Mouse (Mus musculus): ENCODE measurements around the gene Bcl6.

The Bcl6 gene

DNA sequence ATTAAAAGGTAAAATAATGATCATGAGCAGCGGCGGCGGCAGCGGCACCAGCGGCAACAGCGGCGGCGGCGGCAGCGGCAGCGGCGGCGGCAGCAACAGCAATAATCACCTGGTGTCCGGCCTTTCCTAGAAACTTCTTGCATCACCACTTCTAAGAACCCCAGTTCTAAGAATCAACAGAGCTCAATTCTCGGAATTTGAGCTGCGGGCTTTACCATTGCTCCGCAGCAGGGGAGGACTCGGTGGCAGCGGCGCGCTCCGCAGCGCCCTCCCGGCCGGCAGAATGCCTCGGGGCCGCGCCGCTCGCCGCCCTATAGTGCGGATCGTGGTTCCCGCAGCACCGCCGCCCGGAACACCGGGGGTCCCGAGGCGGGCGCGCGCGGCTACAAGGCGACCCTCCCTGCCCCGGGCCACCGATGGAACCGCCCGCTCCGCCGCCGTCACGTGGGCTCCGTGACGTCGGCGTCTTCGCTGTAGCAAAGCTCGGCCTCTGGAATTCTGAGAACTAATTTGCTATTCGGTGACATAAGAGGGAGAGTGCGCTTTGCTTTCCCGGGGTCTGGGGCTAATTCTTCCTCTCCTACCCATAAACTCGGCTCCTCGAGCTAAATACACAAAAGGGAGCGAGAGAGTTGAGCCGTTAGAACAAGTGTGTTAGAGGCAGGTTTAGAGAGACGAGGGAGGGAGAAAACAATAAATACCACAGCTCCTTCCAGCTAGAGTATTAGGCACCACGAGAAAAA, at the start of gene Bcl6, which contains the start of gene Gm37419:
Gene Bcl6 (minus strand): TSS at position 387 of the 743 bp plus-strand sequence.
Gene Gm37419 (plus strand): TSS at position 17 of the 743 bp plus-strand sequence.
- peak; percentile 65 for DNase-seq (ENCODE audit: low read depth, low spot score)

DNA sequence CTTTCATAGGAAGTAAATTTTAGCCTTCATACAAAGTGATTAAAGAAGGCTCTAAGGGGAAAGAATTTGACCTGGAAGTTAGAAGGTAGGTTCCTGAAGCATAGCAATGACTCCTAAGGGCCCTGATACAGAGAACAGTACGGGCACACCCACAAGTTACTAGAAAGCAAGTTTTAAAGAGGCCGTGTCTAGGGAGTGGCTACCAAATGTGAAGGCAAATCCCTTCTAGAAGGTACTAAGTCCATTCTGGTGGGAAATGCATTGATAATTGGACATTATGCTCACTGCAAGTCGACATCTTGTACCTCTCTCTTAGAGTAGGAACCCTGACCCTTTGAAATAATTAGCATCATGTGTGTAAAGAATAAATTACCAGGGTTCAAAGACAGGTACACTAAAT, 47.7 kb upstream of the Bcl6 start:
- no peak for DNase-seq (ENCODE audit: low read depth, low spot score)

DNA sequence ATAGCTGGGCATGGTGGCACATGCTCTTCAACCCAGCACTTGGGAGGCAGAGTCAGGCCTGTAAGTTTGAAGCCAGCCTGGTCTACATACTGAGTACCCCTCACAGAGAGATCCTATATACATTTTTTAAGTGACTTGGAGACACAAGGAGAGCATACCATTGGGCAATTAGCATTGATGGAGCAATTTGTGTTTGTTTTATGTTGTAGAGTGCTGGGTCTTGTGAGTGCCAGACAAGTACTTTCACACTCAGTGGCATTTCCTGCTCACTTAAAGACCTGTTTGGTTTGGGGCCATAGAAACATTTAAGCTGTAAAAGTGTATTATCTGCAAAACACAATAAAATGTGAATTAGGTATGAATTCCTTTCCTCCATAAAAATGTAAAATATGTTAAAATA, 47.1 kb upstream of the Bcl6 start:
- DNase-seq (ENCODE audit: low read depth, low spot score): no peak

DNA sequence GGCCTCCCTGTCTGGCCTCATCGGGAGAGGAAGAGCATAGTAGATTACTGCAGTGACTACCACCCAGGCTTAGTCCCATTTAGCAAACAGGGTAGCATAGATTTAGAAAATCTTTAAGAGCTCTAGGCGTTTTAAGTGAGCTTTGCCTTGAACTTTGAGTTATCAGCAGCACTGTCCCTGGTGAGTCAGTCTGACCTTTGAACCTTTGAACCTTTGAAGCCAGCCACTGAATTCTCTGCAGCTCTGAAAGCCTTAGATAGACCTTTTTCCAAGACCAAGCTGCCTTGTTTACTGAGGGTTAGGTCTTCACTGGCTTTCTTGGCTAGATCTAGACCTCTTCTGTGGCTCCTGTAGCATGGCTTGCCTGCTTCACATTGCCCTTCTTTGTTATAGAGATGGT, 45.8 kb upstream of the Bcl6 start:
- DNase-seq (ENCODE audit: low read depth, low spot score): no peak

DNA sequence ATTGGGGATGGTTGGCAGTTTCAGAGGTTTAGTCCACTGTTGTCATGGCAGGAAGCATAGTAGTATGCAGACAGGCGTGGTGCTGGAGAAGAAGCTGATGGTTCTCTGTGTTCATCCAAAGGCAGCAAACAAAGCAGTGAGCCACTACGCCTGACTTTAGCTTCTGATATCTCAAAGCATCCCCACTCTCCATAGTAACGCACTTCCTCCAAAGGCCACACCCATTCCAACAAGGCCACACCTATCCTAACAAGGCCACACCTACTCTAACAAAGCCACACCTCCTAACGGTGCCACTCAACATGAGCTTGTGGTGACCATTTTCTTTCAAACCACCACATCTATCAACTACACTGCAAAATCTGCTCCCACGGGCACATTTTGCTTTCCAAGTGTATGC, 44.6 kb upstream of the Bcl6 start:
- no peak for DNase-seq (ENCODE audit: low read depth, low spot score)

DNA sequence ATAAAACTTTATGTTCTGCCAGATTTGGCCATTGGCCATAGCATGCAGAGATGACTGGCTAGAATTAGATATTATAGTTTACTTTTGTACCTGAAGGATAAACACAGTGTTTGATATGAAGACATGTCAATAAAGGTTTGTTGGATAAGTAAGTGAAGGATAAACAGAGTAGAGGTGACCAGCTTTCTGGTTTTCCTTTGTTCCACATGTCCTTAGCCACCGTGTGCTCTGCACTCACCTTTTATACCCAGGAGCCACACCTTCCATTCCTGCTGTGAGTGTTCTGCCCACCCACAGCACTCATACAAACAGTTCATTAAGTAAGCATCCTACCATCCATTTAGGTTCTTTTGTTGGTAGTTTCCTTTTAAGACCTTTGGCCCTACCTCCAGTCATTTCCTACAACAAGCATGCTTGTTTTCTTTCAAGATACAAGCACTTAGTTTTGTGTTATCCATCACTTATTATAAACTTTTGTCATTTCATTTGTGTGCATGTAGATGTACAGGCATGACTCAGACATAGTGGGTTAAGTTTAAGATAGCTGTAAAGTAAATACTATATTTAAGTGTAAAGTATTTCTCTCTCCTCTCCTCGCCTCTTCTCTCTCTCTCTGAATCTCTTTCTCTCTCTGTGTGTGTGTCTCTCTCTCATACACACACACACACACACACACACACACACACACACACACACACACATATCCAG, 41.5 kb upstream of the Bcl6 start:
- DNase-seq (ENCODE audit: low read depth, low spot score): no peak

DNA sequence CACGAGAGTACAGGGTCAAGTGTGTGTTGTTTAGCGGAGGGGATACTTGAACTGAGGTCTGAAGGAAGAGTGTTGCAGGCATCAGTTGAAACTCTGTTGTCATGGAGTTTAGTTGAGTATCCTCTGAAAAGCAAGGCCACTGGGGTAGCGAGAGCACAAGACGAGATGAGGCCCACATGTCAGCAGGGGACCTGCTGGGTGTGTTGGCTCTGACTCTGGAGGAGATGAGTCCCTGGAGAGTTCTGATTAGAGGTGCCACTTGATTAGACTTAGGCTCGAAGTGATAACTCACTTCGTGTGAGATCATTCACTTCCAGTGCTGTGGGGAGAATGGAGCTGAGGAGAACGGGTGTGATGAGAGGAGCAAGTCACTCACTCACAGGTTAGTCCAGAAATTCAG, 36.8 kb upstream of the Bcl6 start:
- no peak for DNase-seq (ENCODE audit: low read depth, low spot score)

DNA sequence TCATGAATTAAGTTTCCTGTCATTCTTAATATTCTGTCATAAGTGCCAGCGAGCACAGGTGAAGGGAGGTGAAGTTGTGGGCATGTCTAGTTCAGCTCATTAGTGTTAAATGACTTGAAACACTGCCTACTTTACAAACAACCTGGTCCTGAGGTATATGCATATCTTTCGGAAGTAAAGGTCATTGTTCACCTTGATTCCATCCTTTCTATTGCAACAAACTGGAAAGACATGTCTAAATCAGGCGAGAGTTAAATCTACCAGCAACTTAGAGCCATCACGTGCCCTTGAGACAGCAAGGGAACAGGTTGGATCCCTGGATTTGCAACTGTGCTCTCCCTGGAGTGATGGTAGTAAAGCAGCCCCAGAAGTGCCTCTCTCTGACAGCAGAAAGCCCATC, 34.0 kb upstream of the Bcl6 start:
- no peak for DNase-seq (ENCODE audit: low read depth, low spot score)

DNA sequence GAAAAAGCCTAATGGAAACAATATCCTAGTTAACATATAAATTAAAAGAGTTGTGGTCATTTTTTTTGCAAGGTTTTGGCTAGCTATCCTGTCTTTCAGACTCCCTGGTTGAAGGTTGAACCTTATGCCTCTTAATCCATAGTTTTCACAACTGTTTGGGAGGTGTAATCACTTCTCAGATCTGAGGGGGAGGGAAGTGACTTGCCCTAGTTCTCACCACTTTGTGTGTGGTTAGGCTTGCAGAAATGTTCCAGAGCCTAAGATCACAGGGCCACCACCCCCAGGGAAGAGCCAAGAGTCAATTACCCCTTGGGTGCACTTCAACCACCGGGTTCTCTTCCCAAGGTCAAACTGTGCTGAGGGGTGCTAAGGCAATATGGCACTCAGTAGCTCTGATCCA, 33.1 kb upstream of the Bcl6 start:
- DNase-seq (ENCODE audit: low read depth, low spot score): no peak

DNA sequence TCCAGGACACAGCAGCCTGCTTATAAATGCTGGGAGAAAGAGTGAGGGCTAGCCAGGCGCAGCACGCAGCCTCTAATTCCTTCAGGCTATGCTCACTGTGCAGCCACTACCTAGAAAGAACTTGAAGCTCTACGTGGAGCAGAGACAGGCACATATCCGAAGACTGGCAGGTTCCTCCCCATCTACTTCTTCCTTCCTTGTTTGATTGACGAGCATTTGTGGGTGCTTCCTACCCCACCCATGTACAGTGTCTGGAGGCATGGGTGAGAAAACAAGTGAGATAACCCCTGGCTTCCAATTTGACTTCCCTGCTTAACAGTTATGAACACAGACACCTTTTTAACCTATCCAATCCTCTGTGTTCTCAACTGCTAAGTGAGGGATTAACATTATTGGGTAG, 28.1 kb upstream of the Bcl6 start:
- no peak for DNase-seq (ENCODE audit: low read depth, low spot score)

DNA sequence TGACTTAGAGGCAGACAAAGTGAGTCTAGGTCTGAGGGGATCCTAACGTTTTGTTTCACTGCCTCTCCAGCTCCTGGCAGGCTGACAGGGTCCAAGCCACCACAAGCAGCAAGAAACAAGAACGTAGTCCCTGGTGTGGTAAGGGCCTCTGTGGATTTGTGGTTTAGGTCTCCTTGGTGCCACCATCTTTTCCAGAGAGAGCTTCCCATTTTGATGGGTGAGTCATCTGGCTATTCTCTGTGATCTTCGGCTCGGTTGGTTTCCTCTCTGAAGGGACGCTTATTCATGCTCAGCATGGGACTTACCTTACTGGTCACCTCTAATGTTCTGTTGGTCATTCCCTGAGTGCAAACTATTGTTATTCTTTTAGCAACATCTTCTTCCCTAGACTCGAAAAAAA, 27.6 kb upstream of the Bcl6 start:
- DNase-seq (ENCODE audit: low read depth, low spot score): no peak

DNA sequence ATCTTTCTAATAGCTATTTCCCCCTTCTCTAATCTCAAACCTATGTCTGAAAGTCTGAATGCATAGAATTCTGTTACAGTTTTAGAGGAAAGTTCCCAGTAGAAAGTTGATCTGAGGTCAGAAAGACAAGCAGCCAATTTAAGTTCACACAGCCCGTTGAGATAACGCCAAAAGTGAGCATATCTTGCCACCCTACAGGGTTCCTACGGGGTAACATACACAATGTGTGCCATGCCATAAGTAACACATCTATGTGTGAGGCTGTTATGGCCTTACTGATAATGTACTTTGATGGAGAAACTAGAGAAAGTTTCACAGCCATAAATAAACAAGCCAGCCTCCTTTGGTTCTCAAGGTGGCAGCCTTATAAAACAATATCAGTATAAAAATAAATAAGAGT, 25.7 kb upstream of the Bcl6 start:
- DNase-seq (ENCODE audit: low read depth, low spot score): no peak

DNA sequence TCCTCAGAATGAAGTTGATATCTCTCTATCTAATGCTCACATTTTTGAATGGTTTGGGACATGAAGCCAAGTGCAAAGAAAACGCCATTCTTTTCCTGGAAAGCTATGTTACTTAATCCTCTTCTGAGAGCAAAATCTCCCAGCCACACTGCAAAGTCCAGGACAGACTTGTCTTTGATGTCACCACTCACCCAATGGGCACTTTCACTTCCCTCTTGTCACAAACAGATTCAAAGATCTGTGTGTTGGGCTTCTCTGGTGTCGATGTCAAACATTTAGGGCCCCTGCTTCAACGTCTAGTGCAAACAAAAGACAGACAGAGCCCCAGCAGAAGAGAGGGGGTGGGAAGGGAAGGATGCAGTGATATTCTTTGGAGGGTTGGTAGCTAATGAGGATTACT, 23.4 kb upstream of the Bcl6 start:
- DNase-seq (ENCODE audit: low read depth, low spot score): no peak

DNA sequence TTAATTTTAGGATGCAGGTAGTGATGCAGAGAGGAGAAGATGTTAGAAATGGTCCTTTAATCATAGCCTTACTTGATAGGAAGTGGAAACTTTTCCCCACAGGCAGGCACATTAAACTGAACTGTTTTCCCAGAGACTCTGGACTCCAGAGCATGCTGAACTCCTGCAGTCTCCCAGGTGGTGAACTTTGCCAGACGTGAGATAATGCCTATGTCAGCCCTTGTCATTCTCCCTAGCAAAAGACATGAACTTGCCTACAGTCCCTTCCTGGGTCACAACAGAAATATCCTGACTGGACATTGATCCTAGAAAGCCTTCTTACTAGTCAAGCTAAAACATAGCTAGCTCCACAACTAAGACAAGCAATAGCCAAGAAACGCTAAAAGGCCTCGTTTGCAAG, 22.7 kb upstream of the Bcl6 start:
- no peak for DNase-seq (ENCODE audit: low read depth, low spot score)

DNA sequence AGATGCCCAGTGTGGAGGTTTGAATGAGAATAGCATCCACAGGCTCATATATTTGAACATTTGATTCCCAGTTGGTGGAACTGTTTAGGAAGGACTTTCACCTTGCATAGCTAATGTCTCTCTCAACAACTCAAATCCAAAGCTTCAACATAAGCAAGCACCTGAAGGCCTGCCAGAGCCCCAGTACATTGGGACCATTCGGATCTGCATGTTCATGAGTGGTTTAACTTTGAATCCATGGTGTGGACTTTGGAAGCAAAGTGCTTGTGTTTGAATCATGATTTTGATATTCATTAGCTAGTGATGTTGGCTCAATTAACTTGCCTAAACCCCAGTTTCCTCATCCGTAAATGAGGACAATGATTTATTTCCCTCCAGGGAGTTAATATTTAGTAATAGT, 21.2 kb upstream of the Bcl6 start:
- no peak for DNase-seq (ENCODE audit: low read depth, low spot score)

DNA sequence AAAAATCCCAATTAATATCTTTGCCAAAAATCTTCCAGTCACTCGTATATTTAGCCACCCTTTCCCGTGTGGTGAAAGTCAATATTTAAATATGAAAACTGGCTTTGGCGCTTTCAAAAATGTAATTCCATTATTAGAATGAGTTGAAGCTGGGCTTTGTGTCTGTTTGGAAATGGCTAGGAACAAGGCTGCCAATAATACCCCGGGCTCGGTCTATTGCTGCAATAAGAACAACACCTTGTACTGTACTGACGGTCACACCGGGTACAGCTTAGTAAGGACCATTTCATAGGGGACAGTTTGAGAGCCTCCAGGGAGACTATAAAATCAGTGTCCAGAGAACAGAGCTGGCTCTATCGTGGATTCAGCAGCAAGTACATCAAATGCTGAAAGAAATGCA, 17.3 kb upstream of the Bcl6 start:
- no peak for DNase-seq (ENCODE audit: low read depth, low spot score)

DNA sequence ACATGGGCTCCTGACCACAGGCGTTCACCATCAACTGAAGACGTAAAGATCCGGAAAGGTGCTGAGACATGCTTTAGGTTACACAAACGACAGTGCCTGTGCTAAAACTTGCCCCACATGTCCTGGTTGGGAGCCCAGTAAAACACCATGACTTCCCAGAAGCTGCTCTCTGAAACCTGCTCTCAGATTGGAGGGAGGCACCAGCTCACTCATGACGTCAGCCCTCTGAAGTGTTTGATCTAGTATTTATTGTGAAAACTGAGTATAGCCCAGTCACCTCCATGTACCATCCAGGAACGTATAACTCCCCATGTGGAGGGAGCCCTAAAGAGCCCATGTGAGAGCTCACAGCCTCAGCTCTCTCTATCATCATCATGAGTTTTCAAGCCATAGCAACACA, 9.3 kb upstream of the Bcl6 start:
- DNase-seq (ENCODE audit: low read depth, low spot score): no peak

DNA sequence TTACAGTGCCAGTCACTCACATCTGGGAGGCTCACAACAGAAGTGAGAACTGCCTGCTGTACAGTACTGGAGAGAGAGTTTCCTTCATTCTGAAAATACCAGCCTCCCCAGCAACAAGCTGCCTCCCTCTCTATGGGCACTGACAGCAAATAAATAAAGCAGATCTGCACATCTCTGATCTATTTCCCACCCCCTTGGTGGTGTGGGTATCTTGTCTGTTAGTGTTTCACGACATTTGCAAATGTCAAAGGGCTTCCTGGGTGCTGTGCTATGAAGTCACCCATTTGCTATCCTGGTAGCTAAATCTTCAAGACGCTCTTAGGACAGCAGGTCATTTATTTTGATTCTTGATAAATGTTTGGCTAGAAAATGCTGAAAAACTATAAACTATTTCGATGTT, 8.6 kb upstream of the Bcl6 start:
- DNase-seq (ENCODE audit: low read depth, low spot score): no peak

DNA sequence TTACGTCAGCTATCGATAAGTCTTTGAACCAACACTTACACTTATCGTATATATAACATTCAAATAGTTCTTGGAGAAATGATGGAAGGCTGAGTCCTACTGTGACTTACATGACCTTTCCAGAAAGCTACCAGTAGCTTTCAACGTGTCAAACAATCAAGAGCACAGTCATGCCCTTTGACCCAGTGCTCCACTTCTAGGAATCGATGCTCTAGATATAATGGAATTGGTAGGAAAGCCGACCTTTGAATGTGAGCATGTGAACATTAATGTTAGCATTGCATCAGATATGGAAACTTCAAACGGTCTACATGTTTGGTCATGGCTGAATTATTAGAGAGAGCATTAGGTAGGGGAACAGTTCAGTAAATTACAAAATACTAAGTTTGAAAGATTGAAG, 7.7 kb upstream of the Bcl6 start:
- DNase-seq (ENCODE audit: low read depth, low spot score): no peak

DNA sequence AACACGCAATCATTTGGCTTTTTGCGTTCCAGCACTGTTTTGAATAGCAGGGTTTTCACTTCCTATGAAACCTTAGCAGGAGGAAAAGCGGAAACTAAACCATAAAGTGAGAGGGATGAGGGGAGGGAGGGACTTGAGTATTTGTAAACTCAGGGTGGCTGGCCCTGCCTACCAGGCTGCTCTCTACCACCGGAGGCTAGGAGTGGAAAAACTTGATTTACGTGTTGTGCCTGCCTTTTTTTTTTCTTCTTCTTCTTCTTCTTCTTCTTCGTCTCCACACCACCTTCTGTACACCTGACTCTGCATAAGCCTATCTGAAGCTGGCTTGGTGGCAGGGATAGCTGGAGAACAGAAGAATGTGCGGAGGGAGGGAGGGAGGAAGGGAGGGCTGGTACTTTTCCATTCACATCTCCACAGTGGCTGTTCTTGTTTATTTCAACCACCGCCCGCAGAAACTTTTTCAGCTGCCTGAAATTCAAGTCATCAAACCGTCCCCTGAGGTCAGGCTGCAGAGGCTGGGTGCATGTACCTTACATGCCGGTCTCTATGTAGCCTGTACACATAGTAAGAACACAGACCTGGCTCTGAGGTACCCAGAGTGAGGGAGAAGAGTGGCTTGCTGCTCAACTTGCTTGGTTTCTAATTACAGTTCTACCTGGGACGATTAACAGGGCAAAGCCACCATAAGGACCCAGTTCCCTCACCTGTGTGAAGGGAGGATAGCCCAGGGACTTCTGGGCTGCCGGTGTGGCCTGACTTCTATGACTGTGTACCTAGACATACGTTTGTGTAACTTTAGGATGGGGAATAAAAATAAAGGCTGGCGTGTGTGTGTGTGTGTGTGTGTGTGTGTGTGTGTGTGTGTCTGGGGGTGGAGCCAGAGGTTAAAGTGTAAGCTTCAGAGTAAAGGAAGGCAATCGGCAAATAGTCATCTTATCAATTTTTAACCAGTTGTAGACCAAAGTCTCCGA, 5.0 kb upstream of the Bcl6 start:
- DNase-seq (ENCODE audit: low read depth, low spot score): no peak

DNA sequence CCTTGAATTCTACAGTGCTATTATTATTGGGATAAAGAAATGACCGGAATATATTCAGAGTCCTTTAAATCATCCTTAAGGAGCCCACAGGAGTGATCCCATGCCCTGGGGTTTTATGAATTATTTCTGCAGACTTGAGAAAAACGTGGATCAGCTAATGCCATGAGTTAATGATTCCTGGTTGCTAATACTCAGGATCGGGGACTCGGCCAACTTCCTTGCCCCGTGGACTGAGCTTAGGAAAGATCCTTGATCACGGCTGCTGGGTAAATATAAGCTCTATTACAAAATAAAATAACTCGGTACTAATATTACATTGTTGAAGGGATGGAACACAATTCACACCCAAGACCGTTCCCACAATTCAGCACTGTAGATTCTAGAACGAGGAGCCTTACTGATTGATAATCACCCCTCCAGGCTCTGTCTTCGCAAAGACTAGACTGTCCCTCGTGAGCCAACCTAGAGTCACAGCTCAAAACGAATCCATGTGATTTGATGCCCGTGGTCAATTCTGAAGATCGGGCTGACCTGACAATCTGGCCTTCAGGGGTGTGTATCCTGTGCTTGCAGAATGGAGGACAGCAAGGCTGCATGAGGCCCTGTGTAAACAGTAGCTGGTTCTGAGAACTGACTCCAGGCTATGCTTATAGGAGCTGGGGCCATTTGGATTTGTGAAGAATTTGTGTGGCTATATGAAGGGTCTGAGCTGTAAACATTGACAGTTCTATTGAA, 3.4 kb upstream of the Bcl6 start:
- no peak for DNase-seq (ENCODE audit: low read depth, low spot score)

DNA sequence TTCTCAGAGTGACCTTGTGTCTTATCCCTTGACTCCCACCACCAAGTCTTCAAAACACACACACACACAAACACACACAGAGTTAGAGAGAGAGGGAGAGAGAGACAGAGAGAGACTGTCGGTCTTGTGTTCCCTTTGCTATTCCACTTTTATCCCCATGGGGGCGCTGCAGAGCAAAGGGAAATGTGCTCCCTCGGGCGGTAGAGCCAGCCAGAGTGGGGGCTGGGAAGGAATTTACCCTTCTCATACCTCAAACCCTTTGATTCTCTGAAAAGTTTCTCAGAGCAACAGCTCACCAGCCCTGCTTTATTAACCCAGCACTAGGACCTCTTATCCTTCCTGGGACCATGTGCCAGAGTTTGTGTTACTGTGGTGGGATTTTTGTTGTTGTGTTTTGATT, 2.5 kb upstream of the Bcl6 start:
- DNase-seq (ENCODE audit: low read depth, low spot score): peak; percentile 19
